Mouse (Mus musculus) midbrain, embryonic 11.5 days (tissue): Measurements from ENCODE around the gene Idi2. TPM values are rescaled to one million over a fixed set of nuclear protein-coding genes. Genes with fewer than 3 reads are reported as not detected.
"Not testable (repeated sequence)": the region's sequence is repeated elsewhere in the genome, so short reads cannot be mapped to it uniquely, and the experiment has no call there.

Source experiments
- ATAC-seq: fragments of 200-750 bp; cut with Nextera tagmentation; 2 replicates; pipeline ENCODE4 v1.8.0; 2017; ENCODE audit warnings: moderate TSS enrichment, moderate library complexity; ENCODE audit not compliant: low FRiP score
- DNase-seq: peaks from one replicate; pipeline ENCODE4 v3.0.0; 2015; ENCODE audit warnings: low spot score; ENCODE audit errors: missing footprints
- H3K27ac ChIP-seq: fragments of 300-500 bp; sonication (generic); 2 replicates; pipeline ENCODE4 v1.5.1; 2014; ENCODE audit warnings: low read depth, low read length
- H3K27me3 ChIP-seq: fragments of 300-500 bp; sonication (generic); 2 replicates; pipeline ENCODE4 v1.6.1; 2014; ENCODE audit warnings: mild to moderate bottlenecking, low read length, moderate library complexity, mixed read lengths; ENCODE audit not compliant: control insufficient read depth, insufficient read depth
- H3K36me3 ChIP-seq: fragments of 300-500 bp; sonication (generic); 2 replicates; pipeline ENCODE4 v1.6.1; 2014; ENCODE audit warnings: mild to moderate bottlenecking, low read length, moderate library complexity, mixed read lengths; ENCODE audit not compliant: control insufficient read depth, insufficient read depth
- H3K4me1 ChIP-seq: fragments of 300-500 bp; sonication (generic); 2 replicates; pipeline ENCODE4 v1.6.1; 2014; ENCODE audit warnings: low read length; ENCODE audit not compliant: control insufficient read depth, insufficient read depth
- H3K4me2 ChIP-seq: fragments of 300-500 bp; sonication (generic); 2 replicates; pipeline ENCODE4 v1.6.1; 2014; ENCODE audit warnings: mild to moderate bottlenecking, moderate library complexity
- H3K4me3 ChIP-seq: fragments of 300-500 bp; sonication (generic); 2 replicates; pipeline ENCODE4 v1.5.1; 2014; ENCODE audit warnings: low read depth, low read length
- H3K9ac ChIP-seq: fragments of 300-500 bp; sonication (generic); 2 replicates; pipeline ENCODE4 v1.6.1; 2014; ENCODE audit warnings: low read length
- H3K9me3 ChIP-seq: fragments of 300-500 bp; sonication (generic); 2 replicates; pipeline ENCODE4 v1.6.1; 2016; ENCODE audit warnings: low read length; ENCODE audit not compliant: control insufficient read depth
- WGBS: fragments of 180-500 bp; shearing (Covaris S2); extraction: QIAGEN DNeasy Blood & Tissue Kit; methylation state at CpG from one replicate; pipeline ENCODE4 v1.1.7; 2014; 5-methylcytosine and 5-hydroxymethylcytosine counted together
- polyA plus RNA-seq: library from polyadenylated mRNA; unstranded; fragments of >200 nt; fragmentation: Nextera tagmentation; extraction: Ambion mirVana; gene quantifications from 2 replicates; pipeline ENCODE4 v1.2.1, GENCODE M21; 2014

Gene Idi2
- polyA plus RNA-seq, 1 experiment from 2014 or later, result not detected

- ATAC-seq, DNase-seq, H3K9me3 ChIP-seq: not testable (repeated sequence)
Observed at GRCm38 (mm10) chr13:8955127-8955526, 2.5 kb downstream of the Idi2 start.

GRCm38 (mm10) chr13:8956873-8957272 is 4.2 kb downstream of the Idi2 start:
- H3K9me3 ChIP-seq, H3K9ac ChIP-seq, H3K4me2 ChIP-seq, H3K4me3 ChIP-seq, DNase-seq, H3K27ac ChIP-seq, ATAC-seq, H3K36me3 ChIP-seq, H3K4me1 ChIP-seq, H3K27me3 ChIP-seq: not testable (repeated sequence)
- no CpG with 5 or more reads among the region's 5 CpGs for WGBS

More at GRCm38 (mm10) chr13:8955127-8955526, 2.5 kb downstream of the Idi2 start:
- not testable (repeated sequence) for H3K36me3 ChIP-seq, H3K27me3 ChIP-seq, H3K9ac ChIP-seq, H3K4me1 ChIP-seq, H3K27ac ChIP-seq, H3K4me3 ChIP-seq, H3K4me2 ChIP-seq
- WGBS, result 87% methylated on average over 1 of the region's 2 CpGs

GRCm38 (mm10) chr13:8959058-8959457 is 6.4 kb downstream of the Idi2 start:
- ATAC-seq, H3K36me3 ChIP-seq: not testable (repeated sequence)
- WGBS, result 78% methylated on average over 1 of the region's 5 CpGs

GRCm38 (mm10) chr13:8959554-8959953 is 6.9 kb downstream of the Idi2 start:
- H3K9ac ChIP-seq, H3K4me1 ChIP-seq, H3K27ac ChIP-seq, H3K9me3 ChIP-seq, H3K36me3 ChIP-seq, DNase-seq, H3K4me2 ChIP-seq, H3K27me3 ChIP-seq, ATAC-seq, H3K4me3 ChIP-seq: not testable (repeated sequence)
- 92% methylated on average over 5 of the region's 6 CpGs for WGBS

More at GRCm38 (mm10) chr13:8959058-8959457, 6.4 kb downstream of the Idi2 start:
- not testable (repeated sequence) for H3K4me2 ChIP-seq, DNase-seq, H3K9ac ChIP-seq, H3K27ac ChIP-seq, H3K4me3 ChIP-seq, H3K27me3 ChIP-seq, H3K9me3 ChIP-seq, H3K4me1 ChIP-seq

GRCm38 (mm10) chr13:8961128-8961888 is 8.6 kb downstream of the Idi2 start:
- ATAC-seq, DNase-seq, H3K4me2 ChIP-seq, H3K27me3 ChIP-seq, H3K9me3 ChIP-seq, H3K4me3 ChIP-seq, H3K9ac ChIP-seq, H3K4me1 ChIP-seq, H3K27ac ChIP-seq, H3K36me3 ChIP-seq: not testable (repeated sequence)
- 68% methylated on average over 3 of the region's 3 CpGs for WGBS

- not testable (repeated sequence) for DNase-seq, H3K4me3 ChIP-seq, H3K4me1 ChIP-seq, ATAC-seq, H3K36me3 ChIP-seq, H3K27me3 ChIP-seq, H3K9ac ChIP-seq, H3K9me3 ChIP-seq, H3K27ac ChIP-seq, H3K4me2 ChIP-seq
- WGBS, result 36% methylated on average over 5 of the region's 5 CpGs
Observed at GRCm38 (mm10) chr13:8962266-8962665, 9.6 kb downstream of the Idi2 start.

GRCm38 (mm10) chr13:8965224-8965623 is 12.6 kb downstream of the Idi2 start:
- DNase-seq, result no peak
- ATAC-seq, result no peak
- WGBS, result 91% methylated on average over 5 of the region's 5 CpGs

GRCm38 (mm10) chr13:8967742-8968141 is 15.1 kb downstream of the Idi2 start:
- no peak overlapping the region for H3K27ac ChIP-seq
- H3K4me2 ChIP-seq, result no peak overlapping the region
- H3K9me3 ChIP-seq, result no peaks in the 10 kb centered on the region
- no peak for DNase-seq
- H3K36me3 ChIP-seq, result peaks cover 14% of the 10 kb centered on the region
- H3K27me3 ChIP-seq, result no peaks in the 10 kb centered on the region
- H3K4me3 ChIP-seq, result no peak overlapping the region
- H3K9ac ChIP-seq, result no peak overlapping the region
- ATAC-seq, result no peak
- H3K4me1 ChIP-seq, result no peaks in the 10 kb centered on the region
- 93% methylated on average over 8 of the region's 8 CpGs for WGBS

More at GRCm38 (mm10) chr13:8965224-8965623, 12.6 kb downstream of the Idi2 start:
- H3K4me1 ChIP-seq, result no peaks in the 10 kb centered on the region
- H3K4me3 ChIP-seq, result no peak overlapping the region
- H3K27ac ChIP-seq, result no peak overlapping the region
- H3K36me3 ChIP-seq, result peaks cover 6% of the 10 kb centered on the region
- no peaks in the 10 kb centered on the region for H3K27me3 ChIP-seq
- no peaks in the 10 kb centered on the region for H3K9me3 ChIP-seq
- no peak overlapping the region for H3K9ac ChIP-seq
- no peak overlapping the region for H3K4me2 ChIP-seq

GRCm38 (mm10) chr13:8972369-8972768 is 19.7 kb downstream of the Idi2 start:
- Histone ChIP-seq H3K27me3 (no peaks in the 10 kb centered on the region), H3K36me3 (peaks cover 36% of the 10 kb centered on the region), H3K4me2 (no peak overlapping the region), H3K4me3 (no peak overlapping the region), H3K9me3 (no peaks in the 10 kb centered on the region), H3K4me1 (no peaks in the 10 kb centered on the region), H3K9ac (no peak overlapping the region), H3K27ac (no peak overlapping the region)
- no peak for ATAC-seq
- DNase-seq, result peak; percentile 61
